Mouse (Mus musculus) bone marrow, adult 2 months (tissue): Measurements from ENCODE around the gene Slc35b1.

Experiments used
- CTCF ChIP-seq: fragments of 200-500 bp; IDR thresholded peaks from 2 replicates; pipeline ENCODE4 v1.5.1; 2011; ENCODE audit warnings: low read length, control low read depth; ENCODE audit not compliant: control insufficient read depth, insufficient read depth
- POLR2A ChIP-seq: fragments of 200-500 bp; IDR thresholded peaks from 2 replicates; pipeline ENCODE4 v1.6.1; 2011; ENCODE audit warnings: low read depth, mild to moderate bottlenecking, control low read depth, low read length, borderline replicate concordance; ENCODE audit not compliant: control insufficient read depth

DNA sequence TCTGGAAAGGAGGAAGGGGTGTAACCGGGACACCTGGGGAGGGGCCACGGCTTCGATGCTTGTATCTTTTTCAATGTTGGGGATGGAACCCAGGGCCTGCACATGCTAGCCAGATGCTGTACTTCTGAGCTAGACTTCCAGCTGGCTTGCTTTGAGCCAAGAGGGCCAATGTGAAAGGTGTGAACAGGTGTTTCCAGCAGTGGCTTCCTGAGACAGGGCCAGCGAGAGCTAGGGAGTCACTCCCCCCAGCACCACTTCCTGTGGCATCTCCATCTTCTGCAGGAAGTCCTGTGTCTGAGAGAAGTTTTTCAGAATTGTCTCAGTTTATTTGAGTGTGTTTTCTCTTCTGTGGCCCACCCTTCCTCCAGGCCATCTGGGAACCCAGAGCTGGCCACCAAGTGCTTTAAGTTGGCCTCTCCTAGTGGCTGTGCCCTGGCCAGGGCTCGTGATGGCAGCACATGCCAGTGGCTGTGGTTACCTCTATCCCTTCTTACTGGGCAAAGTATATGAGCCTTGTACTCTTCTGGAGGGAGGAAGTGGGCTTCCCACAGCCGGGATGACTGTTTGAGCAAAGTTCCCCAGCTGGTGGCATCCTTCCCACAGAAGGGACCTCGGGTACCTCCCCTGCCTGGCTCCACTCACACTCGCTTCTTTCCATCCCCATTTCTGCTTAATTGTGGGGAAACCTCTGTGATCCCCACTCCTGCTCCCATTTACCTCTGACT lies 17.3 kb upstream of the Slc35b1 start:
- TF ChIP-seq POLR2A, result no peak
- no peak for TF ChIP-seq CTCF
